Mouse (Mus musculus): ENCODE results near the gene Apba2.
A peak's percentile ranks its signal among the peaks of the same experiment; 100 is the strongest.

Apba2 gene

DNA sequence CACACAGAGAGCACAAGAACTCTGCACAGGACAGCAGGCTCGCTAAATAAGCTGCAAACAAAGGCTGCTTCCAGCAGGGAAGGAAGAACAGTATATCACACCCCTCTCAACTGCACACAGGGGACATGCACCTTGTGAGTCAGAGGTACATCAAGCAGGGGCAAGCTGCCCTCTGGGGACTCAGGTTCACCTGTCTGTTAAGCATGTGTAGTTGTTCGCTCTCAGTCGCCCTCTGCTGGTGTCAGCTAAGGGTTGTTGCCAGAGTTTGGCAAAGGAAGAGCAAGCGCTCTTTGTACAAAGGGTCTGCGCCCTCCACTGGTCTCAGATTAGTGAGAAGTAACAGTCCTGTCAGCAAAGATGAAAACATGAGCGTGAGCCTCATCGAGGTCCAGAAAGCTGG is 228.3 kb downstream of the Apba2 start:
- DNase-seq = peak; percentile 56

DNA sequence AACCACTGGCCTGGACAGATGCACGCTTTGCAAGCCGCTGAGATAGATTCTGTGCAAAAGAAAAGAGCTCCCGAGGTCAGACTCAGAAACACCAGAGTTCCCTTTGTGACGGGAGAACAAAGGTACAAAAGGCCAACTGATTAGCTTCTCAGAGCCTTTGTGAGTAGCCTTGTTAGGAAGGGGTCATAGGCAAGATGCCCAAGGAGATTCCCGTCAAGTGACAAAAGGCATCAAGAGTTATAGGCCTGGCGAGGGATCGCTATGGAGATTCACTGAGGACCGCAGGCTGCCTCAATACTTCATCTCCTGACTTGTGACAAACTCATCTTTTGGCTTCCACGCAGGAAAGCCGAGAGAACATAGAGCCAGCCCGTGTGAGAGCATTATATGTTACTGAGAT is 237.6 kb downstream of the Apba2 start:
- DNase-seq = no peak

DNA sequence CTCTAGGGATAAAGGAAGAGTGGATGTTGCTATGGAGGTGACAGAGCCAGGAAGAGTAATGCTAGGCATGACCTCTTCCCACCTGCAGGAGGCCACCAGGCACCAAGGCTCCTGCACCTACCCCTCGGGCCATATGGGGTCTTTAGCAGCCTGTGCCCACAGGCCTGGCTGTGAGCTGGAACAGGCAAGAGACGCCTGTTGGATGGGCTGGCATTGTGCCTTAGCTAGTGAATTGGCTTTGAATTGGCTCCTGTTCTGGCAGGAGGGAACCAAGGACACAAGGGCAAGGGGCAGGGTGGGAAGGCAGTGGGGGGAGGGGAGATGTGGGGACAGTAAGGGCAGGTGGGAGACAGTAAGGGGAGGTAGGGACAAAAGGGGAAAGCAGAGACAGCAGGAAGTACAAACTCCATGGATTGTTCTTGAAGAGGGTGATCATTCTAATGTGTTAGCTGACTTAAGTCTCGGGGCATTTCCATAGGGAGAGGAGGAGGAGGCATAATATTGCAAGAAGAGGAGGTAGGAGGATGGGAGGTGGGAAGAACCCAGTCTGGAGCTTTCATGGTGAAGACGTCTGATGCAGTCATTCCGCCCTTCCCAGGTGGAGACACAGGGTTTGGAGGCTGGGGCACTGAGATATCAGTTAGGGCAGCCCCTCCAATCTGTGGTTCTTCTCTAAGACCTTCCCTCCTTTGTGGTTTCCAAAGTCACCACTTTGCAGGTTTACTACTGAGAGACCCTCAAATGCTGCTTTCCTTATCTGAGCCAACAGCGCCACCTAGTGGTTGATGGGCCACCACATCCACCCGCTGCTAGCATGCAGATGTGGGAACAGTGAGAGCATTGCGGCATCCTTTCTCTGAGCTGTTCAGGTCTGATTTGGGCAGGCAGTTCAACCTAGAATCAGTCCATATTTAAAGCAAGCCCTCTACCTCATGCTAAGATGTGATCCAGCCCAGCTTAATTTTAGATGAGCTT is 240.1 kb downstream of the Apba2 start:
- peak; percentile 81 for DNase-seq

DNA sequence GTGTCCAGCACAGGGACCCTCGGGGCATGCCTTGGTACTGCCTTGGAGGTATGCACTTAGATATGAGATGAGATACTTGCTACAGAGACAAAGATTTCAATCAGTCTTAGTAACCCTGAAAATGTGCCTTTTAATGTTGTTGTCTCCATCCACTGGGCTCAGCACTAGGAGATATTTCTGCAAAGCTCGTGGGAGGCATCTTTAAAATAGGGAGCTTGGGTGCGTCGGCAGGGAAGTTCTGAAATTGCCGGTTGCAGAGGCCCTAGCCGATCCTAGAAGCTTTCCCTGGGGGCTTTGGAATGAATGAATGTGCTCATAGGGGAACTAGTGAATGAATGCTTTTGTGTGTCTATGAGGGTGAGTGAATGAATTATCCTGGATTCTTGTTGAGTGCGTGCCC is 242.1 kb downstream of the Apba2 start:
- no peak for DNase-seq

DNA sequence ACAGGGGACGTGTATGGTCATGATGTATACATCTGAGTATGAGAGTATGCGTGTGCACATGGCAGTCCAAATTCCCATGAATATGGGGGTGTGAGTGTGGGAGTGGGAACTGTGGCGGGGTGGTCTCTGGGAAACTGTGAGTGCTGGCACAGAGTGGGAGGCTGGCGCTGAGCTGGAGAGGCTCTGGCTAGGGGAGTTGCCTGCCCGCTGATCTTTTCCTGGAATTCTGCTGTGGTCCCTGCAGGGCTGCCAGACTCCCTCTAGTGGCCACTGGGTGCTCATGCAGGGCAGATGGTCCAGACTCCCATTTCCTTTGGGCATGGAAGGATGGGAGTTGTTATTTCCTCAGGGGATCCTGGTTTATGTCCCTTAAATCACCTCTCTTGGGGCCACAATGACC is 250.0 kb downstream of the Apba2 start:
- peak; percentile 69 for DNase-seq

DNA sequence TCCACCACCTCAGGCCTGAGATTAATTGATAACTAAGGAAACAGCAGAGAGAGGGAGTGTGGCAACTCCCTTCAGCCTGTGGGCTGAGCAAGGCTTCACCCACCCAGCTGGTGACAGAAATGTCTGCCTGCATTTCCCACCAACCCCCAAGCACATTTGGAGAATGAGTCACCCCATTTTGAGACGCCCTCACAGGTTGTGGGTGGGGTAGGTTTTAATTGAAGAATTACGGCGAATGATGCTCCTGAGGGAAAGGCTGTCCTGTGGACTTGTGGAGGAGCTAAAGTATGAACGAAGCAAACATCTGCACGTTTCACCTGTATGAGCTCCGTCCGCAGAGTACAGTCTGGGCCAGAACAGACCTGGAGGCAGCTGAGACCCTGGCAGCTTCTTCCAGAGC is 250.6 kb downstream of the Apba2 start:
- DNase-seq = no peak

DNA sequence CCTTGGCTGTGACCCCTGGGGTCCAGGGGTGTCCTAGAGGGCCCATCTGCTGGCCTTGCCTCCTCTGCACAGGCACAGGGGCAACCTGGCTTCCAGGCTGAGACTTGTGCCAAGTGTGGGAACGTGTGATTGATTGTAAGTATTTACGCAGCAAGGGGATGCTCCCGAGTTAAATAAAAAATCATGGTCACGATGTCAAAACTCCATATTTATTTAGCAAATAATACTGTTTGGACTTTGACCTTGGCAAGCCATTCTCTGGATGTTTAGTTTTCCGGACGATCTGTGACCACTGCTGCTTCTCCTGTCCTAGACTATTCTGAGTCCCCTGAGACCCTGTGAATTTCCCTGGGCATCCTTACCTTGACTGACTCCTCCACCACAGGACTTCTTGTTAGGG is 252.2 kb downstream of the Apba2 start:
- DNase-seq = no peak

DNA sequence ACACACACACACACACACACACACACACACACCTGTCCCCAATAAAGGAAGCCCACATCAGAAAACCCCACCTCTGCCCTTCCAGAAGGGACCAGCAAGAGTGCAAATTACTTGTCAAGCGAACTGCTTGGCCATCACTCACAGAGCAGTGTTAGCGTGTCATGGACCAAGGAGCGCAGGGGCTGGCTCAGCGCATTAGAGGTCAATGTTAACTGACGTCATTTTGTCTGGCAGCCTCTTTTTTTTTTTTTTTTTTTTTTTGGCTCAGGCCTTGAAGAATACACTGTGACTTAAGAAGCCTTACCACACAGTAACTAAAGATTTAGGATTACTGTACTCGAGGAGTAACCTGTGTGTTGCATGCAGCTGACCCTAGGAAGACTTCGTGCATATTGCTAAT is 252.7 kb downstream of the Apba2 start:
- peak; percentile 18 for DNase-seq

DNA sequence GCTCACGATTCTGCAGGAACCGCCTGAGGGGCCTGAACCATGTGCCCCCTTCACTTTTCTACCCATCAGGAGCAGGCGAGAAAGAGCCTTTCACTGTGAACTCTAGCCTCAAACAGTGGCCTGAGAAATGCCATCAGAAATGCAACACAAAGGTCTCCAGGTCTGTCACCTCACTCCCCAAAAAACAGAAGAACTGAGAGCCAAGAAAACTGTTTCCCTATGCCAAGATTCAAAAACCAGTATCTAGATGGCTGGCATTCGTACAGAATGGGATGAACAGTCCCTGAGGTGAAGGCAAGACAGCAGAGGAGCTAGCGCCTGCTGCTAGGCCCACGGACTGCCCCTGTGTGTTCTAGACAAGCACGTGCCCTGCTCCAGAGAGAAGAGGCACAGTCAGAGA is 253.6 kb downstream of the Apba2 start:
- no peak for DNase-seq

DNA sequence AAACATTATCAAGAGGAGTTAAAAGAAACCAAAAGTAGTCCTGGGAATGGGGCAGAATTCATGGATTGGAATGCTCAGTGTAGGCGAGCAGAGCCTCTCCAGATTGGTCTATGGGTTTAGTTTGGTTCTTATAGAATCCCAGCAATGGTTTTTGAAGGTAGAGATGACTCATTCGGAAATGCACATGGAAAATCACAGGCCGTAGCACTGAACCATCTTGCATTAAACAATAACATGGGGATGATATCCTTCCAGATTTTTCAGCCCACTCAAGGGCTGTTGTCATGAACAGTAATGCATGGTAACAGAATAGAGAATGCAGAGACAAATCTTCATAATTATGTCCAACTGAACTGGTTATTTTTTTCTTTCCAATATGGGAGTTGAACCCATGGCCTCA is 264.1 kb downstream of the Apba2 start:
- DNase-seq = no peak

DNA sequence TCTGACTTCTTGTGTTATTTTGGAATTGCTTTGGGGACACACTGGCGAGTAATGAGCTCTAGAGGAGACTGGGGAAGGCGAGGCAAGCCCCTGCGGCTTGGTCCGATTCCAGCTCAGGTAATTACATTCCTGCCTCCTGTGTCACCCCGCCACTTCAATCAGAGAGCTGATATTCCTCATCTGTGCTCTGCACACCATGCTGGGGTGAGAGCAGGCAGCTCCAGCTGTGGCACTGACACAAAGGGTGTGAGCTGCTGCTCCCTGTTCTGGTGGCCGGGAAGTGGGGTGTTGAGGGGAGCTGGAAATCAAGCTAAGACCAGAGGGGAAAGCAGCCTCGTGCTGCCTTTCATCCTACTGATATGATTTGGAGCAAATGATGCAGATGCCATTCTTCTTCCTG is 268.3 kb downstream of the Apba2 start:
- no peak for DNase-seq

DNA sequence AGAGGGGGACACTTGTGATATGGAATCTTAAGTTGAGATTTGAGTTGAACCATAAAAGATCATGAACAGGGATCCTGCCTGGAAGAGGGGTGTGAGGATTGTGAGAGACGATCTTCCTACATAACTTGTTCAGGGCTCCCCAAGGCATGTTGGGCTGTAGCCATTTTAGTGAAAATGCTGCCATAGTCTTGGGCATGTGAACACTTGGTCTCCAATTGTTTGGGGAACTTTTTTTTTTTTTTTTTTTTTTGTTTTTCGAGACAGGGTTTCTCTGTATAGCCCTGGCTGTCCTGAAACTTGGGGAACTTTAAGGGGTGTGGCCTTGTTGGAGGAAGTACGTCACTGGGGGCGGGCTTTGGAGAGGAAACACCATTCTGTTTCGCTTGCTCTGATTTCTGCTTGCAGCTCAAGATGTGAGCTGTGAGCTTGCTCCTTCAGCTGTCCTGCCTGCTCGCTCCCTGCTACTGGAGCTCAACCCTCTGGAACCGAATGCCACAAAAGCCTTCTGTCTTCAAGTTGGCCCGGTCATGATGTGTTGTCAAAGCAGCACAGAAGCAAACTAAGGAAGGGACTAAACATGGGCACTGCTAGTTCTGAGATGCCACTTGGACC is 269.4 kb downstream of the Apba2 start:
- no peak for DNase-seq

DNA sequence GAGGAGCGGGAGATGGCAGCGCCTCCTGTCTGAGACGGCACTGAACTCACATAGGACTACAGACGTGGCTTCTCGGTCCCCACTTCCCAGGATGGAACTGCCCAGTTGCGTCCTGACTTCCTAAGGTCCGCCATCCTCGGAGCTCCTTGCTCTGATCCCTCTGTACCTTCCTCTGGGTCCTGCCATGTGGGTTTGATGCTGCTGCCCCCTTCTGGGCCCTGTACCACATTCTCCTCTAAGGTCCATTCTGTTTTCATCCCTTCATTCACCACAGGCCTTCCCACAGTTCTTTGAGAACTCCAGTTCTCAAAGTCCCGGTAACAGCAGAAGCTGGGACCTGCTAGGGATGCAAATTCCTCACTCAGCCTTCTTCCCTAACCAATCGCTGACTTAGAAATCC is 272.0 kb downstream of the Apba2 start:
- DNase-seq = no peak

DNA sequence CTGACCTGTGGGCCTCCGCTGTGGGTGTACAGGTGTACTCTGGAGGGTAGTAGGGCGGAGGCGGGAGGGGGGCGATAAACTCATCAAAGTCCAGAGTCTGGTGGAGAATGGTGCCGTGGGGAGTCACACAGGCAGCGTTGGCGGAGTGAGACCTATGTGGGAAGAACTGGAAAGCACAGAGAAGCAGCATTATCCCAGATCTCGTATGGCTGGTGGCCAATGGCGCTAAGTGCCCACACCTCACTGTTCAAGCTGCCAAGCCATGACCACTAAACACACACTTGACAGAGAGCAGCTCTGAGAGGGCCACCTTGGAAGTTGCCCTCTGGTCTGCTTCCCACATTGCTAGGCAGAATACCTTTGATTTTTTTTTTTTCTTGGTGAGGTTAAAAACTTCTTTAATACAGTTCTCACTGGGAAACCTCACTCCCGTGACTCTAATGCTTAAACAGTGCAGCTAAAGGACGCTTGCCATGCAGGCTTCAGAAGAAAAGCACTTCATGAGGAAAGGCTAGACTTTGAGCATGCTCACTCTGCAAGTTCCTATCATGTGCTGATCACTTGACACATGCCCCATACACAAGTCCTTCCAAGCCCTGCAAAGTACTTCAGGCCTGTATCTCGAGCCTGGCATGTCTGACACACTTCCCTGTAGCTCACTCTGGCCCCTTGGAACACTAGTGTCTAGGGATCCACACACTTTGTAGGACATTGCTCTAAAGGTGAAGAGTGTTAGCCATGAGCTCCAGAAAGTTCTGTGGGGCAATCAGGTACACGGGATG is 275.4 kb downstream of the Apba2 start:
- peak; percentile 42 for DNase-seq

DNA sequence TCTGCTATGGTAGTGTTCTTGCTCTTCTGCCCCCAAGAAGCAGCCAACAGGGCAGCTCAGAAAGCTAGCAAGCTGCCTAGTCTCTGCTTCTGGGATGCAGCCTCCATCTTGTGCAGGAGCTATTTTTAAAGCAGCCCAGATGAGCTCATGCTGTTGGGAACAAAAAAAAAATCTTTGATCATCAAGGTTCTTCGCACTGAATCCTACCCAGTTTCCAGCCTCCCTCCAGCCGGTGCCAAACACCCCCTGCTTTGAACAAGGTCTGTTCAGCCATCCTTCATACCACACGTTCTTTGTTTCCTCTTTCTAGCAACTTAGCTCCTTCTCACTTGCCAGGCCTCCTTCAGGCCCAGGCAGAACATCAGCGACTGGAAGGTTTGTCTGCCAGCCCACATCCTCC is 278.0 kb downstream of the Apba2 start:
- no peak for DNase-seq

DNA sequence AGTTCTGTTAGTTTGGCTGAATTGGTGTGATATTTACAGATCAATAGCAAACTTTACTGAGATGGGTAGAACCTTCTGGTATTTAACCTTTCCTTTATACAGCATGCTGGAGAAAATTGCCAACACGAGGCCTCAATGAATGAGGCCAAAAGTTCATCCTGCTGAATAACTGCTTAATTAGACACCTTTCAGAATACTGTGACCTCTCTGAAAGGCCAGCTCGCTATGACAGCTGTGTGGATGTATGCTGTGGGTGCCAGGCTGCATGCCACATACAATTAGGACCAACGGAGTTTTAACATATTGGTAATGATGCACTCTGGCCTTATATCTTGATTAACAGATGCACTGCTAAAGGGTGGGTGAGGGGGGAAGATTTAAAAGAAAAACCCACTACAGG is 283.5 kb downstream of the Apba2 start:
- no peak for DNase-seq

DNA sequence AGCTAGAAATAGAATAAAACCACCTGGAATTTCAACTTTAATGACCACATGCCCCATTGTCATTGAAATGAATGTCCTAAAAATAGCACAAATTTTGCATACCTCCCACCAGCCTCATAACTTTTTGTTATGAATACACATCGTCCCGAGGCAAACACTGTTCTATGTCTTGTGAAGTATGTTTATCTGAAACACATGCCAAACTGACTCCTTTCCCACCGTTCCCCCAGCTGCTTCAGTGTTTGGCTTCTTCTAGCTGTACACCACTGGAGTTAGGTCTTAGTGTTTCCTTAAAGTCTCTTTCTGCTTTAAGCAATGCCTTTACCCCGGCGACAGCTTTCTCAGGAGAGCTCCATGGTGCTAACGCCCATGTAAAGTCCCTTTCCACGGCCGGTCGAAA is 289.6 kb downstream of the Apba2 start:
- DNase-seq = no peak

DNA sequence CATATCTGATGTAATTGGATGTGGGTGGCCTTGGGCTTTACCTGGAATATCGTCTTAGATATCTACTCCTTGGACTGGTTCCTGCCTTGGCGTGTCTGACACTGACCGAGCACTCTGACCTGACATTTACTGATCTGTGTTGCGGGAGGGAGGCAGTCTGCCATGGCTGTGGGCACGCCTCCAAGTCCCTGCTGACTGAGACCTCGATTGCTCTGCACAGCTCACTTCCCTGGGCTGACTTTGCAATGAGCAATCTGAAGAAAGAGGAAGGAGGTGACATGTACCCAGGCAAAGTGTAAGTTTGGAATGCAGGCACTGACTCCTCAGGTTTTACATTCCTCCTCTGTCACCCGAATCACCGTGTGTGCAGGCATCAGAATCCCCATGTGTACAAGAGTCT is 290.5 kb downstream of the Apba2 start:
- DNase-seq = peak; percentile 26

DNA sequence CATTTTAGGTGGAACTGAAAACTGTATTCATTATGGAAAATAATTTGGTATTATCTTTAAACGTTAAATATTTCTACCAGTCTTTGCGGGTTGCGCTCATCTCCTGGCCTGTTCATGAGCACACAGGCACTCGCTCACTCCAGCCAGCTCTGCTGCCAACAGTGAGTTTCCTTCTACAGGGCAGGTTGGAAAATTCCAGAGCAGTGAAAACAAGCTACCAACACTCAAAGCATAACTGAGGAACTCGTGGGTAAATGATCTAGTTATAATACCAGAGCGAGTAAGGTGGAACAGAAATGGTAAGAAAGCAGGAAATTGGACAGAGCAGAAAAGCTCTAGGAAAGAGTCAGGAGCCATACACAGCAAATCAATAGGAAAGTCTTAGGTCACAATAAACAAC is 294.0 kb downstream of the Apba2 start:
- DNase-seq = no peak
